In genomic region chr4:59896000-59896399, GRCm38 (mm10) we compare ENCODE assay signal across 25 mouse cellular contexts. TPM values are rescaled to one million over a fixed set of nuclear protein-coding genes. Genes with fewer than 3 reads are reported as not detected.
"Had no signal": no experiment of that assay in that cellular context is flagged by ENCODE, and none has a peak within 500 bp of the region (broad histone marks: within the 10 kb centered on the region; RNA-seq: fewer than 3 reads in every experiment).

No protein-coding gene starts in this region.

- H3K9ac ChIP-seq: liver, embryonic 13.5 days had no signal

- H3K27me3 ChIP-seq: liver, embryonic 13.5 days had no signal

- H3K4me2 ChIP-seq: liver, embryonic 13.5 days; midbrain, embryonic 11.5 days had no signal

- H3K4me3 ChIP-seq: layer of hippocampus, adult 2 months; liver, embryonic 13.5 days had no signal

- DNase-seq: kidney, postnatal 25 days; layer of hippocampus, adult 9-11 months; liver, embryonic 13.5 days; lung, adult 2 months; lung, postnatal 14 days; lung, postnatal 4 days; midbrain, embryonic 14.5 days; thymus, adult 18-20 months; thymus, postnatal 4 days had no signal

- H3K9me3 ChIP-seq: liver, embryonic 13.5 days had no signal

- H3K27ac ChIP-seq: kidney, postnatal 0 days; layer of hippocampus, adult 2 months; liver, embryonic 13.5 days had no signal

- H3K4me1 ChIP-seq: liver, embryonic 13.5 days had no signal

RNA-seq across cellular contexts. Expression of gene Slc46a2, which starts 18.9 kb away (rescaled TPM):
- total RNA-seq: layer of hippocampus, adult 2 months; layer of hippocampus, postnatal 25 days; left cerebral cortex, adult 18-20 months; left cerebral cortex, postnatal 36 days; liver, adult 2 months; megakaryocyte progenitor cell, adult 5-6 weeks; megakaryocyte-erythroid progenitor cell, adult 5-6 weeks had no signal
- polyA plus RNA-seq: kidney, embryonic 14.5 days; large intestine, adult 2 months; limb, embryonic 11.5 days; liver, adult 2 months; liver, embryonic 13.5 days; liver, embryonic 16.5 days; midbrain, embryonic 14.5 days; neural tube, embryonic 11.5 days; small intestine, adult 2 months; spleen, adult 2 months had no signal
